Mouse (Mus musculus) heart, embryonic 11.5 days (tissue): Measurements from ENCODE around the gene Cyth1. TPM values are rescaled to one million over a fixed set of nuclear protein-coding genes. Genes with fewer than 3 reads are reported as not detected.

Source experiments
- ATAC-seq: fragments of 200-750 bp; cut with Nextera tagmentation; replicated peaks from 2 replicates; pipeline ENCODE4 v1.8.0; 2017; ENCODE audit warnings: moderate library complexity; ENCODE audit not compliant: insufficient number of reproducible peaks, low FRiP score, low TSS enrichment
- H3K27ac ChIP-seq: fragments of 300-500 bp; sonication (generic); 2 replicates; pipeline ENCODE4 v1.5.1; 2014; ENCODE audit warnings: mild to moderate bottlenecking, low read depth, low read length
- H3K27me3 ChIP-seq: fragments of 300-500 bp; sonication (generic); 2 replicates; pipeline ENCODE4 v1.6.1; 2014; ENCODE audit warnings: mild to moderate bottlenecking, low read length, mixed read lengths; ENCODE audit not compliant: control insufficient read depth, insufficient read depth
- H3K36me3 ChIP-seq: fragments of 300-500 bp; sonication (generic); 2 replicates; pipeline ENCODE4 v1.6.1; 2014; ENCODE audit warnings: mild to moderate bottlenecking, low read length, moderate library complexity, mixed read lengths; ENCODE audit not compliant: control insufficient read depth, insufficient read depth
- H3K4me1 ChIP-seq: fragments of 300-500 bp; sonication (generic); 2 replicates; pipeline ENCODE4 v1.6.1; 2014; ENCODE audit warnings: low read length; ENCODE audit not compliant: control insufficient read depth, insufficient read depth
- H3K4me2 ChIP-seq: fragments of 300-500 bp; sonication (generic); 2 replicates; pipeline ENCODE4 v1.6.1; 2014; ENCODE audit warnings: mild to moderate bottlenecking, moderate library complexity
- H3K4me3 ChIP-seq: fragments of 300-500 bp; sonication (generic); 2 replicates; pipeline ENCODE4 v1.5.1; 2014; ENCODE audit warnings: low read depth, low read length
- H3K9ac ChIP-seq: fragments of 300-500 bp; sonication (generic); 2 replicates; pipeline ENCODE4 v1.6.1; 2014; ENCODE audit warnings: mild to moderate bottlenecking, low read depth, low read length, moderate library complexity
- H3K9me3 ChIP-seq: fragments of 300-500 bp; sonication (generic); replicated peaks from 2 replicates; pipeline ENCODE4 v1.6.1; 2016; ENCODE audit warnings: low read length; ENCODE audit not compliant: control insufficient read depth
- WGBS: fragments of 180-500 bp; shearing (Covaris S2); extraction: QIAGEN DNeasy Blood & Tissue Kit; methylation state at CpG from one replicate; pipeline ENCODE4 v1.1.7; 2014; ENCODE audit not compliant: insufficient replicate concordance; 5-methylcytosine and 5-hydroxymethylcytosine counted together
- polyA plus RNA-seq: library from polyadenylated mRNA; unstranded; fragments of >200 nt; fragmentation: Nextera tagmentation; extraction: Ambion mirVana; gene quantifications from 2 replicates; pipeline ENCODE4 v1.2.1, GENCODE M21; 2014

Cyth1 gene
- polyA plus RNA-seq, 1 experiment from 2014 or later = 10.6 TPM

GRCm38 (mm10) chr11:118140771-118141565, 107.4 kb downstream of the Cyth1 start:
- Histone ChIP-seq H3K36me3 (no peaks in the 10 kb centered on the region), H3K9ac (no peak overlapping the region), H3K4me1 (peaks cover 9% of the 10 kb centered on the region; the same call in 1 of the 2 replicates), H3K4me3 (no peak overlapping the region), H3K9me3 (no peaks in the 10 kb centered on the region; the same call in 1 of the 2 replicates), H3K27ac (no peak overlapping the region), H3K4me2 (no peak overlapping the region), H3K27me3 (no peaks in the 10 kb centered on the region)
- ATAC-seq = no peak
- 76% methylated on average over 10 of the region's 10 CpGs for WGBS

GRCm38 (mm10) chr11:118138347-118138746, 110.0 kb downstream of the Cyth1 start:
- H3K27me3 ChIP-seq = no peaks in the 10 kb centered on the region
- ATAC-seq = no peak
- no peak overlapping the region for H3K4me2 ChIP-seq
- no peak overlapping the region for H3K4me3 ChIP-seq
- H3K4me1 ChIP-seq = peaks cover 21% of the 10 kb centered on the region
- no peak overlapping the region for H3K9ac ChIP-seq
- no peak overlapping the region for H3K27ac ChIP-seq
- no peaks in the 10 kb centered on the region for H3K36me3 ChIP-seq
- no peaks in the 10 kb centered on the region; the same call in 1 of the 2 replicates for H3K9me3 ChIP-seq
- 91% methylated on average over 6 of the region's 6 CpGs for WGBS

- no peak for ATAC-seq
- H3K9me3 ChIP-seq = no peaks in the 10 kb centered on the region; the same call in 1 of the 2 replicates
- WGBS = 32% methylated on average over 5 of the region's 5 CpGs
- H3K27me3 ChIP-seq = no peaks in the 10 kb centered on the region
- H3K4me1 ChIP-seq = peaks cover 20% of the 10 kb centered on the region
- H3K36me3 ChIP-seq = no peaks in the 10 kb centered on the region
- H3K27ac ChIP-seq = no peak overlapping the region
- H3K4me3 ChIP-seq = no peak overlapping the region
- no peak overlapping the region for H3K9ac ChIP-seq
- no peak overlapping the region for H3K4me2 ChIP-seq
Observed at GRCm38 (mm10) chr11:118136172-118136632, 112.2 kb downstream of the Cyth1 start.

GRCm38 (mm10) chr11:118135271-118135670, 113.1 kb downstream of the Cyth1 start:
- H3K27me3 ChIP-seq = no peaks in the 10 kb centered on the region
- ATAC-seq = no peak
- no peak overlapping the region for H3K4me2 ChIP-seq
- no peaks in the 10 kb centered on the region for H3K36me3 ChIP-seq
- WGBS = 54% methylated on average over 6 of the region's 6 CpGs
- no peak overlapping the region for H3K4me3 ChIP-seq
- peaks cover 20% of the 10 kb centered on the region for H3K4me1 ChIP-seq
- no peak overlapping the region for H3K27ac ChIP-seq
- no peak overlapping the region for H3K9ac ChIP-seq
- no peaks in the 10 kb centered on the region; the same call in 1 of the 2 replicates for H3K9me3 ChIP-seq

GRCm38 (mm10) chr11:118133752-118134169, 114.6 kb downstream of the Cyth1 start:
- 19% methylated on average over 4 of the region's 4 CpGs for WGBS
- ATAC-seq = peak; percentile 55
- H3K4me2 ChIP-seq = no peak overlapping the region
- H3K4me3 ChIP-seq = no peak overlapping the region
- H3K9ac ChIP-seq = no peak overlapping the region
- no peak overlapping the region for H3K27ac ChIP-seq
- no peaks in the 10 kb centered on the region; the same call in 1 of the 2 replicates for H3K9me3 ChIP-seq
- H3K36me3 ChIP-seq = no peaks in the 10 kb centered on the region
- peaks cover 24% of the 10 kb centered on the region for H3K4me1 ChIP-seq
- no peaks in the 10 kb centered on the region for H3K27me3 ChIP-seq

- H3K4me2 ChIP-seq = no peak overlapping the region
- H3K36me3 ChIP-seq = no peaks in the 10 kb centered on the region
- ATAC-seq = no peak; the same call in 1 of the 2 replicates
- H3K4me3 ChIP-seq = no peak overlapping the region
- no peak overlapping the region; the same call in 1 of the 2 replicates for H3K27ac ChIP-seq
- H3K4me1 ChIP-seq = peaks cover 24% of the 10 kb centered on the region
- 51% methylated on average over 9 of the region's 9 CpGs for WGBS
- H3K27me3 ChIP-seq = no peaks in the 10 kb centered on the region
- no peaks in the 10 kb centered on the region for H3K9me3 ChIP-seq
- no peak overlapping the region for H3K9ac ChIP-seq
Observed at GRCm38 (mm10) chr11:118133133-118133751, 115.2 kb downstream of the Cyth1 start.

- Histone ChIP-seq H3K9me3 (no peaks in the 10 kb centered on the region), H3K4me2 (no peak overlapping the region), H3K27ac (no peak overlapping the region), H3K9ac (no peak overlapping the region), H3K36me3 (no peaks in the 10 kb centered on the region), H3K4me1 (peaks cover 24% of the 10 kb centered on the region), H3K27me3 (no peaks in the 10 kb centered on the region), H3K4me3 (no peak overlapping the region)
- WGBS = 53% methylated on average over 8 of the region's 8 CpGs
- ATAC-seq = no peak
Observed at GRCm38 (mm10) chr11:118132136-118132535, 116.3 kb downstream of the Cyth1 start.

- no peaks in the 10 kb centered on the region for H3K9me3 ChIP-seq
- no peak within 1 kb of the TSS for H3K4me3 ChIP-seq
- H3K27ac ChIP-seq = no peak within 1 kb of the TSS
- H3K36me3 ChIP-seq = no peaks in the 10 kb centered on the region
- H3K27me3 ChIP-seq = no peaks in the 10 kb centered on the region
- WGBS = 84% methylated on average over 7 of the region's 7 CpGs
- H3K4me2 ChIP-seq = no peak within 1 kb of the TSS
- peaks cover 19% of the 10 kb centered on the region for H3K4me1 ChIP-seq
- no peak for ATAC-seq
- no peak within 1 kb of the TSS for H3K9ac ChIP-seq
Observed at GRCm38 (mm10) chr11:118130534-118130933, 117.9 kb downstream of the Cyth1 start, which contains the start of gene Dnah17. Gene Dnah17 (minus strand): TSS chr11:118130634.
